Mouse (Mus musculus): ENCODE data around the gene B3glct.

Gene B3glct

GRCm38 (mm10) chr5:149776038-149776437, 98.0 kb downstream of the B3glct start:
- no peaks in the 10 kb centered on the region for H3K9me3 ChIP-seq (ENCODE audit: low read length)
- no peak overlapping the region for H3K4me3 ChIP-seq (replicated peaks; ENCODE audit: low read length)
- peaks cover 11% of the 10 kb centered on the region; the same call in 1 of the 2 replicates for H3K4me1 ChIP-seq (replicated peaks; ENCODE audit: low read depth, low read length)
- no peaks in the 10 kb centered on the region for H3K36me3 ChIP-seq (ENCODE audit: insufficient read depth, low read length)
- 0 out of 2 replicates have a peak, but pooled peaks cover 4% of the 10 kb centered on the region for H3K27me3 ChIP-seq (ENCODE audit: insufficient read depth, low read length)
- TF ChIP-seq CTCF (conservative IDR thresholded peaks at IDR 0.05; ENCODE audit: low read length) (no peak), POU5F1 (IDR thresholded peaks at IDR 0.05; ENCODE audit: borderline replicate concordance, low read length) (no peak), NANOG (IDR thresholded peaks at IDR 0.05; ENCODE audit: borderline replicate concordance, low read length) (no peak)

GRCm38 (mm10) chr5:149779740-149780139, 101.7 kb downstream of the B3glct start:
- Histone ChIP-seq H3K9me3 (ENCODE audit: low read length) (no peaks in the 10 kb centered on the region), H3K36me3 (ENCODE audit: insufficient read depth, low read length) (no peaks in the 10 kb centered on the region), H3K4me1 (replicated peaks; ENCODE audit: low read depth, low read length) (no peaks in the 10 kb centered on the region; the same call in 1 of the 2 replicates), H3K27me3 (ENCODE audit: insufficient read depth, low read length) (0 out of 2 replicates have a peak, but pooled peaks cover 4% of the 10 kb centered on the region), H3K4me3 (replicated peaks; ENCODE audit: low read length) (no peak overlapping the region)
- no peak for TF ChIP-seq CTCF (conservative IDR thresholded peaks at IDR 0.05; ENCODE audit: low read length)
- no peak for TF ChIP-seq NANOG (IDR thresholded peaks at IDR 0.05; ENCODE audit: borderline replicate concordance, low read length)
- no peak for TF ChIP-seq POU5F1 (IDR thresholded peaks at IDR 0.05; ENCODE audit: borderline replicate concordance, low read length)

- Histone ChIP-seq H3K4me1 (replicated peaks; ENCODE audit: low read depth, low read length) (no peaks in the 10 kb centered on the region), H3K4me3 (replicated peaks; ENCODE audit: low read length) (no peak overlapping the region), H3K9me3 (ENCODE audit: low read length) (no peaks in the 10 kb centered on the region; the same call in 1 of the 2 replicates), H3K36me3 (ENCODE audit: insufficient read depth, low read length) (no peaks in the 10 kb centered on the region), H3K27me3 (ENCODE audit: insufficient read depth, low read length) (0 out of 2 replicates have a peak, but pooled peaks cover 4% of the 10 kb centered on the region)
- TF ChIP-seq NANOG (IDR thresholded peaks at IDR 0.05; ENCODE audit: borderline replicate concordance, low read length): no peak
- no peak for TF ChIP-seq POU5F1 (IDR thresholded peaks at IDR 0.05; ENCODE audit: borderline replicate concordance, low read length)
- peak; percentile 98 for TF ChIP-seq CTCF (conservative IDR thresholded peaks at IDR 0.05; ENCODE audit: low read length)
These were observed 102.4 kb downstream of the B3glct start for GRCm38 (mm10) chr5:149780411-149780810.

- no peak for TF ChIP-seq NANOG (IDR thresholded peaks at IDR 0.05; ENCODE audit: borderline replicate concordance, low read length)
- no peak for TF ChIP-seq CTCF (conservative IDR thresholded peaks at IDR 0.05; ENCODE audit: low read length)
These were observed 112.1 kb downstream of the B3glct start for GRCm38 (mm10) chr5:149790087-149790486.

GRCm38 (mm10) chr5:149810071-149810470, 132.0 kb downstream of the B3glct start:
- no peaks in the 10 kb centered on the region for H3K36me3 ChIP-seq (ENCODE audit: insufficient read depth, low read length)
- H3K9me3 ChIP-seq (ENCODE audit: low read length): no peaks in the 10 kb centered on the region
- H3K4me3 ChIP-seq (replicated peaks; ENCODE audit: low read length): no peak overlapping the region
- no peak for TF ChIP-seq CTCF (conservative IDR thresholded peaks at IDR 0.05; ENCODE audit: low read length)
- H3K4me1 ChIP-seq (replicated peaks; ENCODE audit: low read depth, low read length): peaks cover 6% of the 10 kb centered on the region; the same call in 1 of the 2 replicates
- H3K27me3 ChIP-seq (ENCODE audit: insufficient read depth, low read length): peaks cover 31% of the 10 kb centered on the region

More at GRCm38 (mm10) chr5:149790087-149790486, 112.1 kb downstream of the B3glct start:
- Histone ChIP-seq H3K27me3 (ENCODE audit: insufficient read depth, low read length) (peaks cover 4% of the 10 kb centered on the region; the same call in 1 of the 2 replicates), H3K9me3 (ENCODE audit: low read length) (peaks cover 27% of the 10 kb centered on the region), H3K36me3 (ENCODE audit: insufficient read depth, low read length) (no peaks in the 10 kb centered on the region), H3K4me3 (replicated peaks; ENCODE audit: low read length) (no peak overlapping the region), H3K4me1 (replicated peaks; ENCODE audit: low read depth, low read length) (no peaks in the 10 kb centered on the region; the same call in 1 of the 2 replicates)

GRCm38 (mm10) chr5:149811835-149812234, 133.8 kb downstream of the B3glct start:
- Histone ChIP-seq H3K27me3 (ENCODE audit: insufficient read depth, low read length) (peaks cover 34% of the 10 kb centered on the region), H3K9me3 (ENCODE audit: low read length) (no peaks in the 10 kb centered on the region), H3K4me1 (replicated peaks; ENCODE audit: low read depth, low read length) (no peaks in the 10 kb centered on the region), H3K4me3 (replicated peaks; ENCODE audit: low read length) (no peak overlapping the region), H3K36me3 (ENCODE audit: insufficient read depth, low read length) (no peaks in the 10 kb centered on the region)
- TF ChIP-seq CTCF (conservative IDR thresholded peaks at IDR 0.05; ENCODE audit: low read length) (no peak), POU5F1 (IDR thresholded peaks at IDR 0.05; ENCODE audit: borderline replicate concordance, low read length) (no peak), NANOG (IDR thresholded peaks at IDR 0.05; ENCODE audit: borderline replicate concordance, low read length) (no peak)

Measured in E14TG2a.4 (cell line).